Mouse (Mus musculus) kidney, embryonic 16.5 days (tissue): ENCODE results near the gene Ccr9. TPM values are rescaled to one million over a fixed set of nuclear protein-coding genes. Genes with fewer than 3 reads are reported as not detected.
A peak's percentile ranks its signal among the peaks of the same experiment; 100 is the strongest.
"Not testable (repeated sequence)": the region's sequence is repeated elsewhere in the genome, so short reads cannot be mapped to it uniquely, and the experiment has no call there.

Source experiments
- ATAC-seq: fragments of 200-750 bp; cut with Nextera tagmentation; 2 replicates; pipeline ENCODE4 v1.8.0; 2017; ENCODE audit warnings: moderate TSS enrichment; ENCODE audit not compliant: low FRiP score, low TSS enrichment
- H3K27ac ChIP-seq: fragments of 300-500 bp; sonication (generic); 2 replicates; pipeline ENCODE4 v1.5.1; 2014; ENCODE audit warnings: low read length
- H3K27me3 ChIP-seq: fragments of 300-500 bp; sonication (generic); 2 replicates; pipeline ENCODE4 v1.6.1; 2014; ENCODE audit warnings: low read length, control low read depth, mixed read lengths; ENCODE audit not compliant: insufficient read depth
- H3K36me3 ChIP-seq: fragments of 300-500 bp; sonication (generic); 2 replicates; pipeline ENCODE4 v1.6.1; 2014; ENCODE audit warnings: low read length, control low read depth, mixed read lengths; ENCODE audit not compliant: insufficient read depth
- H3K4me1 ChIP-seq: fragments of 300-500 bp; sonication (generic); 2 replicates; pipeline ENCODE4 v1.6.1; 2014; ENCODE audit warnings: low read length, control low read depth, mixed read lengths; ENCODE audit not compliant: insufficient read depth
- H3K4me2 ChIP-seq: fragments of 300-500 bp; sonication (generic); replicated peaks from 2 replicates; pipeline ENCODE4 v1.6.1; 2014; ENCODE audit warnings: low read depth, low read length
- H3K4me3 ChIP-seq: fragments of 300-500 bp; sonication (generic); 2 replicates; pipeline ENCODE4 v1.5.1; 2014; ENCODE audit warnings: mild to moderate bottlenecking, low read length
- H3K9ac ChIP-seq: fragments of 300-500 bp; sonication (generic); replicated peaks from 2 replicates; pipeline ENCODE4 v1.6.1; 2014; ENCODE audit warnings: low read length
- H3K9me3 ChIP-seq: fragments of 300-500 bp; sonication (generic); 2 replicates; pipeline ENCODE4 v1.6.1; 2016; ENCODE audit warnings: low read length, control low read depth
- WGBS: fragments of 180-500 bp; shearing (Covaris S2); extraction: QIAGEN DNeasy Blood & Tissue Kit; methylation state at CpG from one replicate; pipeline ENCODE4 v1.1.7; 2014; 5-methylcytosine and 5-hydroxymethylcytosine counted together
- polyA plus RNA-seq: library from polyadenylated mRNA; unstranded; fragments of >200 nt; fragmentation: Nextera tagmentation; extraction: Ambion mirVana; gene quantifications from 2 replicates; pipeline ENCODE4 v1.2.1, GENCODE M21; 2015

The Ccr9 gene
- polyA plus RNA-seq, 1 experiment from 2014 or later: 0.16 TPM

GRCm38 (mm10) chr9:123657457-123657856 is 20.8 kb upstream of the Ccr9 start:
- 91% methylated on average over 3 of the region's 3 CpGs for WGBS

DNA sequence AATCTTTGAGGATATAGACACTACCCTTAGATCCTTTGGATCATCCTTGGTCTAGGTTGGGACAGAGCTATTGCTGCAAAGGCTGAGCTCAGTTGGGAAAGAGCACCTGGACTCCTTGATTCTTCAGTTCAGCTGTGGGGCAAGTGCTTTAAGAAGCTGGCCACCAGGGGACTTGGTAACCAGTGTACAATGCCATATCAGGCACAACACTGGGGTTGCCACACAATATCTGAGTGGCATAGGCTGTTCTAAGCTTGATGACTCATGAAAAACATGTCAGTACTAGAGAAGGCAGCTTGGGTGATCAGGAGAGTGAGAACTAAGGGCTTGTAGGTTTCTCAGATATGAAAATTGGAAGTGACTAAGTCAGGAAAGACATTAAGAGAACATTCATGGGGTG is 19.3 kb upstream of the Ccr9 start:
- no peak overlapping the region for H3K27ac ChIP-seq
- H3K9me3 ChIP-seq: no peaks in the 10 kb centered on the region
- no peak for ATAC-seq
- H3K27me3 ChIP-seq: no peaks in the 10 kb centered on the region
- H3K4me1 ChIP-seq: no peaks in the 10 kb centered on the region
- no peak overlapping the region for H3K4me2 ChIP-seq
- no peaks in the 10 kb centered on the region for H3K36me3 ChIP-seq
- no peak overlapping the region for H3K4me3 ChIP-seq
- no peak overlapping the region for H3K9ac ChIP-seq

More at GRCm38 (mm10) chr9:123657457-123657856, 20.8 kb upstream of the Ccr9 start:
- Histone ChIP-seq H3K9ac (no peak overlapping the region), H3K27me3 (no peaks in the 10 kb centered on the region), H3K36me3 (no peaks in the 10 kb centered on the region), H3K4me2 (no peak overlapping the region), H3K4me3 (no peak overlapping the region), H3K27ac (no peak overlapping the region), H3K4me1 (no peaks in the 10 kb centered on the region), H3K9me3 (no peaks in the 10 kb centered on the region)
- ATAC-seq: no peak

DNA sequence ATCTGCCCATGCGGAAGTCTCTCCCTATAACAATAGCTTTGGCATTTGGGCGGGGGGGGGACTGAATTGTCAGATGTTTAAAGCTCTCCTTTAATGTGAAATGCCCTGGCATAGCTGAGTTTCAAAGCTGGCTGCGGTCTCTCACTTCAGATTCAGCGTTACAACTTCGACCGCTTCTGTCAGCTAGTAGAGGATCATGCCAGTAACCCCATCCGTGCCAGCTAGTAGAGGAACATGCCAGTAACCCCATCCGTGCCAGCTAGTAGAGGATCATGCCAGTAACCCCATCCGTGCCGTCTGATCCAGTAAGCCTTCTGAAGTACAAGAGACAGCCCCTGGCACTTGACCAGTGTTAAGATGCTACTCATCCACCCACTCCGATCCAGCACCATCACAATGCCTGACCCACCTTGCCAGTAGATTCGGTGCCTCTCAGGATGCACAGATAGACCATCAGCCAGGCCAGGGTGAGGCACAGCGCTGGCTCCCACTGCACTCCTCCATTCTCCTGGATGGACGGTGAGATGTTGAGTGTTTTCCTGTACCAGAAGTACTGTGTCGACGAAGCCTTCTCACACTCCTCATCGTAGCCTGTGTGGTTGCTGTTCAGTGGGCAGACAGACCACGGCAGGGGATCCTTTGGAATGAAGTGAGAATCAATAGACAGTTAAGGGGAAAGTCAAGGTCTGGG is 18.1 kb upstream of the Ccr9 start:
- H3K36me3 ChIP-seq, H3K9me3 ChIP-seq, H3K27me3 ChIP-seq, H3K9ac ChIP-seq, H3K4me2 ChIP-seq, H3K27ac ChIP-seq, H3K4me1 ChIP-seq, H3K4me3 ChIP-seq, ATAC-seq: not testable (repeated sequence)
- WGBS: 90% methylated on average over 17 of the region's 18 CpGs

DNA sequence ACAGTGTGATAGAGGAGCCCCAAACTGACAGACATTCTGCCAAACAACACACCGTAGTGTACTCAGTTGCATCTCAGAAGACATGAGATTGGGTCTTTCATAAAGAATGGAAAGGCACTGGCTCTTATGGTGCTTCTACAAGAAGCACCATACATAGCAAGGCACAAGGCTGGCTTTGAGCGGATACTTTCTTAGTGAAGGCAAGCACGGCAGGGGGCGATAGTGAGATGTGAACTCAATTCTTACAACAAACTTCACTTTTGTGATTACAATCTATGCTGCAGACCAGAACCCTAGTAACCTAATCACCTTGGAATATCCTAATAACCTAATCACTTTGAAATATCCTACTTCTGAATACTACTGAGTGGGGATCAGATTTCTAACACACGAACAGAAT is 12.6 kb upstream of the Ccr9 start:
- H3K9me3 ChIP-seq: no peaks in the 10 kb centered on the region
- no peaks in the 10 kb centered on the region for H3K4me1 ChIP-seq
- H3K36me3 ChIP-seq: no peaks in the 10 kb centered on the region
- H3K4me3 ChIP-seq: no peak overlapping the region
- H3K4me2 ChIP-seq: no peak overlapping the region
- no peaks in the 10 kb centered on the region for H3K27me3 ChIP-seq
- no peak for ATAC-seq
- 58% methylated on average over 5 of the region's 5 CpGs for WGBS
- H3K9ac ChIP-seq: no peak overlapping the region
- H3K27ac ChIP-seq: no peak overlapping the region

DNA sequence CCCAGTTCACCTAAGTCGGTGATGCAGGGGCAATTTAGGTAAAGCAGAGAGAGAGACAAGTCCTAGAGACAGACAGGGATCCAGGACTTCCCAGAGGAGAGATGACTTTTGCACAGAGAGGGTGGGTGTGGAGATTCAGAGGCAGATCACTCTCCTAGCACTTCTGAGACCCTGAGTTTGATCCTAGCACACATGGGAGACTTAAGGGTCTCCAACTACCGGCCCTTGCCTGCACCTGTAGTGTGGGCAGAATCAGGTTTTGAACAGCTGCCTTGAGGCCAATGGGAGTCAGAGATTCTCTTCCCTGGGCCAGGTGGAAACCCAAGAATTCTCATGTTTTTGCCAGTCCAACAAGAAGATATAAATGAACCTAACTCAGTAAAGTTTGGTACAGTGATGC is 959 bp downstream of the Ccr9 start:
- peak overlapping the region; percentile 51; the same call in 1 of the 2 replicates for H3K4me3 ChIP-seq

DNA sequence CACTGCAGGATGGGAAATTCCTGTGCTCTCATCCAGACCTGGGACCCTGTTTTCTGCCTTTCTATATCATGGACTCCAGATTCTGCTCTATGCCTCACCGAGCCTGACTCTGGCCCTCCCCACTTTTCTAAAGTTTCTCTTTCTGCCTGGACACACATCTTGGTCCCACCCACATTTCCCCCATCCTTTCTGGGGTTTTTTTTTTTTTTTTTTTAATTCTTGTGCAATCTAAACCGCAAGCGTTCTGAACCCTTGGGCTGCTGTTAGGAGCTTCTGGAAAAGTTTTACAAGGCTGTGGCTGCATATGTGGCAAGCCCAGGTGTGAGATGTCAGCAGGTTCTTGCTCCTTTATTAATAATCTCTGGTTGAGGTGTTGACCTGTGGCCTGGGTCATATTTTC is 5.5 kb downstream of the Ccr9 start:
- ATAC-seq: no peak
- Histone ChIP-seq H3K4me1 (no peaks in the 10 kb centered on the region), H3K4me2 (no peak overlapping the region), H3K9ac (no peak overlapping the region), H3K36me3 (no peaks in the 10 kb centered on the region), H3K27me3 (peaks cover 32% of the 10 kb centered on the region), H3K27ac (no peak overlapping the region), H3K9me3 (no peaks in the 10 kb centered on the region), H3K4me3 (no peak overlapping the region)
- WGBS: 53% methylated on average over 3 of the region's 3 CpGs

More for the DNA sequence above, 959 bp downstream of the Ccr9 start:
- peaks cover 61% of the 10 kb centered on the region for H3K27me3 ChIP-seq
- 0 out of 2 replicates have a peak, but pooled peaks cover 5% of the 10 kb centered on the region for H3K4me1 ChIP-seq
- peak overlapping the region; percentile 73; the same call in 1 of the 2 replicates for H3K4me2 ChIP-seq
- ATAC-seq: no peak
- H3K27ac ChIP-seq: no peak overlapping the region
- no peaks in the 10 kb centered on the region for H3K36me3 ChIP-seq
- H3K9ac ChIP-seq: no peak overlapping the region
- WGBS: 27% methylated on average over 2 of the region's 2 CpGs
- no peaks in the 10 kb centered on the region for H3K9me3 ChIP-seq

DNA sequence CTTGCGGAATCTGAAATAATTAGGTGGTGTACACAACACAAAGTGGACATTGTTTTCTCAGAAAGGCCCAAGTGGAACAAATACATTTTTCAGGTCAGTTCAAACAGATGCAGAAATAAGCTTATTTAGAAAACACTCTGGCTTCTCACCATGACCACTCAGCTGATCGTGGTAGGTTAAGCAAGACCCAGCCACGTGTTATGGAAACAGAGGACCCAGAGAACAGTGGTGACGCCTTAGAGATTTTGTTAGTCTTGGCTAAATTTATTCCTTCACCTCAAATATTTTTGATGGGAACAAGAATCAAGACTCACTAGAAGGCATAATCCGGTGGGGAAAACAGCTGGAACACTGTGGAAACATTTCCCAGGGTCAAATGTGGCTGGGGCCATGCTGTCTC is 8.0 kb downstream of the Ccr9 start:
- Histone ChIP-seq H3K9me3 (no peaks in the 10 kb centered on the region), H3K4me2 (no peak overlapping the region), H3K36me3 (no peaks in the 10 kb centered on the region), H3K4me3 (no peak overlapping the region), H3K9ac (no peak overlapping the region), H3K27ac (no peak overlapping the region), H3K27me3 (peaks cover 12% of the 10 kb centered on the region; the same call in 1 of the 2 replicates), H3K4me1 (no peaks in the 10 kb centered on the region)
- 80% methylated on average over 5 of the region's 5 CpGs for WGBS
- no peak for ATAC-seq

DNA sequence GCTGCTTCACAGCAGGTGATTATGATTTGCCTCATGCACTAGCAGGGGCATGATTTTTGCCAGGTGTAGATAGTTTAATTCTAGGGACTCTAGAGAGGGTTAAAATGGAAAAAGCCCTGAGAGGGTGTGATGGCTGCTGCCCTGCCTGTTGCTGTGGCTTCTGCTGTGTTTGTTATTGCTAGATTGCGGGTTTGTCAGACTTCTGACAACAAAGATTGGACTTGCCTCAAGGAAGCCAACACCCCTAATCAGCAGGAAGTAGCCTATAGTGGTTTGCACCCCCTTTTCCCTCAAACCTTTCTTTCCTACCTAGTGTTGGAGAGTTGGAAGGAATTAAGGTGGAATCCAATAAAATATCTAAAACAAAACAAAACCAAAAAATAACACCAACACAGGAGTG is 10.0 kb downstream of the Ccr9 start:
- 52% methylated on average over 1 of the region's 1 CpGs for WGBS
- no peaks in the 10 kb centered on the region for H3K4me1 ChIP-seq
- H3K27ac ChIP-seq: no peak overlapping the region
- 0 out of 2 replicates have a peak, but pooled peaks cover 3% of the 10 kb centered on the region for H3K36me3 ChIP-seq
- H3K4me3 ChIP-seq: no peak overlapping the region
- no peaks in the 10 kb centered on the region for H3K27me3 ChIP-seq
- no peak overlapping the region for H3K4me2 ChIP-seq
- ATAC-seq: no peak
- H3K9me3 ChIP-seq: no peaks in the 10 kb centered on the region
- H3K9ac ChIP-seq: no peak overlapping the region

DNA sequence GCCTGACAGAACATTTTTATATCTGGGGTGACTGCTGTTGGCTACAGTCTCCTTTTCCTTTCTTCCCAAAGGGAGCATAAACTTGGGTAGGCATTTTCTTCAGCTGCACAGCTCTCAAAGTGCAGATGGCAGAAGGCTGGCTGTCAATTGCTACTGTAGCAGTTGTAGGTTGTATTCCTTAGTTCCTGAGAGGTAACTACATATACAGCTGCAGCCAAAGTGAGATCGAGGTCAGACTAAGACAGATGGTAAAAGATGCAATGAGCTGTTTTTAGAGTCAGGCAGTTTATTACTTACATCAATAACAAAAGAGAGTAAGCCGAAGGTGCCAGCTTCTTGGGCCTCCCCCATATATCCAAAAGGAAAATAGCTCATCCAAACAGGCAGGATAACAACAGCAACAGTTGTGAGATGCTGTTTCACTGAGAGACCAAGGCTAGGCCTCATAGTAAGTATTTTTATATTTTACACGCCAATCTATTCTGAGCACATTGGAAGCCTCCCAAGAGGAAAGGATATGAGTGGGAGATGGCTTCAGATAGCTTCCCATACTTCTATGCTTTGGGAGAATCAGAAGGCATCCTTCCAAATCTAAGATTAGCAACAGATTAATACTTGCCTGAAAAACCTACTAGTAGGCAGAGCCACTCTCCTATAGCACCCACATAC is 17.5 kb downstream of the Ccr9 start:
- H3K9me3 ChIP-seq: no peaks in the 10 kb centered on the region
- WGBS: 68% methylated on average over 3 of the region's 3 CpGs
- no peaks in the 10 kb centered on the region for H3K27me3 ChIP-seq
- 0 out of 2 replicates have a peak, but pooled peaks cover 10% of the 10 kb centered on the region for H3K36me3 ChIP-seq
- H3K9ac ChIP-seq: no peak overlapping the region
- no peak for ATAC-seq
- H3K27ac ChIP-seq: no peak overlapping the region
- no peak overlapping the region for H3K4me2 ChIP-seq
- no peak overlapping the region for H3K4me3 ChIP-seq
- H3K4me1 ChIP-seq: no peaks in the 10 kb centered on the region

GRCm38 (mm10) chr9:123701822-123702221 is 23.6 kb downstream of the Ccr9 start:
- no peak overlapping the region for H3K9ac ChIP-seq
- no peak overlapping the region for H3K4me2 ChIP-seq
- no peaks in the 10 kb centered on the region for H3K27me3 ChIP-seq
- 88% methylated on average over 5 of the region's 5 CpGs for WGBS
- no peak for ATAC-seq
- H3K9me3 ChIP-seq: no peaks in the 10 kb centered on the region
- peaks cover 24% of the 10 kb centered on the region for H3K36me3 ChIP-seq
- H3K27ac ChIP-seq: no peak overlapping the region
- no peaks in the 10 kb centered on the region for H3K4me1 ChIP-seq
- H3K4me3 ChIP-seq: no peak overlapping the region
